Mouse (Mus musculus) small intestine, adult 2 months (tissue): Measurements from ENCODE around the gene Srgn. TPM values are rescaled to one million over a fixed set of nuclear protein-coding genes. Genes with fewer than 3 reads are reported as not detected.
A peak's percentile ranks its signal among the peaks of the same experiment; 100 is the strongest.

Source experiments
- H3K27ac ChIP-seq: fragments of 200-500 bp; 2 replicates; pipeline ENCODE4 v1.5.1; 2012; ENCODE audit warnings: low read depth, low read length, control low read depth, inconsistent platforms; ENCODE audit not compliant: insufficient read depth
- H3K27me3 ChIP-seq: fragments of 200-500 bp; 2 replicates; pipeline ENCODE4 v1.6.1; 2012; ENCODE audit warnings: mild to moderate bottlenecking, moderate library complexity, low read length, inconsistent platforms; ENCODE audit not compliant: control insufficient read depth, insufficient read depth
- H3K36me3 ChIP-seq: fragments of 200-500 bp; 2 replicates; pipeline ENCODE4 v1.6.1; 2012; ENCODE audit warnings: mild to moderate bottlenecking, low read length, control low read depth, inconsistent platforms; ENCODE audit not compliant: control insufficient read depth, insufficient read depth
- H3K4me1 ChIP-seq: fragments of 200-500 bp; 2 replicates; pipeline ENCODE4 v1.6.1; 2012; ENCODE audit warnings: low read length, inconsistent platforms, mixed read lengths; ENCODE audit not compliant: control insufficient read depth, insufficient read depth, insufficient read length
- H3K4me3 ChIP-seq: fragments of 200-500 bp; 2 replicates; pipeline ENCODE4 v1.5.1; 2012; ENCODE audit warnings: low read depth, mild to moderate bottlenecking, control low read depth, inconsistent platforms, low read length, moderate library complexity
- CTCF ChIP-seq: fragments of 200-500 bp; IDR thresholded peaks from 2 replicates; pipeline ENCODE4 v1.5.1; 2012; ENCODE audit warnings: low read depth, mild to moderate bottlenecking, control low read depth, inconsistent platforms, low read length, moderate library complexity, mixed read lengths; ENCODE audit not compliant: insufficient replicate concordance, insufficient read length; ENCODE audit errors: extremely low read depth
- POLR2A ChIP-seq: fragments of 200-500 bp; IDR thresholded peaks from 2 replicates; pipeline ENCODE4 v1.6.1; 2012; ENCODE audit warnings: low read depth, mild to moderate bottlenecking, control low read depth, inconsistent platforms, low read length, moderate library complexity
- WGBS: fragments of 180-500 bp; shearing (Covaris S2); methylation state at CpG from one replicate; pipeline ENCODE4 v1.1.7; 2018; 5-methylcytosine and 5-hydroxymethylcytosine counted together
- polyA plus RNA-seq: library from polyadenylated mRNA; depleted of rRNA; stranded (reverse); fragments of >200 nt; gene quantifications from 2 replicates; pipeline ENCODE4 v1.2.3, GENCODE M21; 2012; rRNA removed

The Srgn gene
- polyA plus RNA-seq, 1 experiment, result 8.2 TPM

GRCm38 (mm10) chr10:62450280-62450640 is 77.0 kb downstream of the Srgn start:
- no peaks in the 10 kb centered on the region; the same call in 1 of the 2 replicates for H3K4me1 ChIP-seq
- TF ChIP-seq CTCF (no peak), POLR2A (no peak)
- H3K36me3 ChIP-seq, result peaks cover 23% of the 10 kb centered on the region
- WGBS, result 29% methylated on average over 18 of the region's 18 CpGs
- peak overlapping the region; percentile 85 for H3K27ac ChIP-seq
- H3K4me3 ChIP-seq, result peak overlapping the region; percentile 99
- no peaks in the 10 kb centered on the region for H3K27me3 ChIP-seq

GRCm38 (mm10) chr10:62449364-62450279 is 77.6 kb downstream of the Srgn start, which contains the start of the genes 4930507D05Rik and Supv3l1:
4930507D05Rik (plus strand) TSS chr10:62449489.
Supv3l1 (minus strand) TSS chr10:62449738.
- Histone ChIP-seq H3K36me3 (peaks cover 24% of the 10 kb centered on the region), H3K27ac (peak within 1 kb of the TSS; percentile 85), H3K27me3 (no peaks in the 10 kb centered on the region), H3K4me3 (peak within 1 kb of the TSS; percentile 99), H3K4me1 (no peaks in the 10 kb centered on the region; the same call in 1 of the 2 replicates)
- no peak for TF ChIP-seq POLR2A
- no peak for TF ChIP-seq CTCF
- under 1% methylated on average over 73 of the region's 73 CpGs for WGBS

Other genes starting within 250 kb of the Srgn start
- 9.4 and 10.0 TPM in 2 replicates for gene Hk1, start 147.5 kb downstream of the Srgn start, polyA plus RNA-seq
- gene Hkdc1, start 105.0 kb downstream of the Srgn start, polyA plus RNA-seq, result 44.7 and 137 TPM in 2 replicates
- gene 4930507D05Rik, start 78.0 kb downstream of the Srgn start, polyA plus RNA-seq, result 0.05 TPM in 1 of 2 replicates, not detected in the other
- gene Supv3l1, start 77.7 kb downstream of the Srgn start, polyA plus RNA-seq, result 8.4 and 10.9 TPM in 2 replicates
- gene Vps26a, start 40.6 kb downstream of the Srgn start, polyA plus RNA-seq, result 1.3 and 3.2 TPM in 2 replicates
- gene Kif1bp, start 51.0 kb upstream of the Srgn start, polyA plus RNA-seq, result 21.0 and 21.2 TPM in 2 replicates
- 1.9 and 2.3 TPM in 2 replicates for gene Ddx21, start 74.8 kb upstream of the Srgn start, polyA plus RNA-seq
- 1.3 and 2.8 TPM in 2 replicates for gene Ddx50, start 123.8 kb upstream of the Srgn start, polyA plus RNA-seq
- 0.11 and 0.14 TPM in 2 replicates for gene Stox1, start 198.7 kb upstream of the Srgn start, polyA plus RNA-seq